Mouse (Mus musculus): ENCODE data around the gene Tmem52. TPM values are rescaled to one million over a fixed set of nuclear protein-coding genes. Genes with fewer than 3 reads are reported as not detected.

Tmem52 gene
- polyA plus RNA-seq, 1 experiment from 2014 or later = not detected

DNA sequence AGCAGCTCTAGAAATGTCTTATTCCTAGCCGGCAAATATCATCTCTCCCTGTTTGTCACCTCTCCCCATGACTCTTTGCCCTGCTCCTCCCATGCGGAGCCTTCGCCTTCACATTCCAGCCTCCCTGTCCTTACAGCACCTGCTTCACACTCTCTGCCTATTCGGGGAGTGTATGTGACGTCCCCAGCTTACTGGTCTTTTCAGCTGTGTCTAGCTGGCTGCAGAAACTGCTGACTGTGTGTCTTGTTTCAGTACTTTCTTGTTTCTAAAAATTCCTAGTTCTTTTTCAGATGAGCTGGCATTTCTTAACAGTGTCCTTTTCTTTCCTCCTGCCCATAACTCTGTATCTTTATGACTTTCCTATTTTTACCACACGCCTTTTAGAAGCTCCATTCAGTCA is 36.6 kb upstream of the Tmem52 start:
- 68% methylated on average over 6 of the region's 6 CpGs for whole genome bisulfite sequencing
- Histone ChIP-seq H3K4me1 (ENCODE audit: control insufficient read depth in 2 of 2, insufficient read depth in 2 of 2, low read length in 2 of 2) (no peaks in the 10 kb centered on the region), H3K36me3 (ENCODE audit: control insufficient read depth, insufficient read depth, low read length) (no peaks in the 10 kb centered on the region), H3K4me3 (ENCODE audit: control insufficient read depth in 1 of 2, insufficient read depth in 1 of 2, low read depth in 1 of 2, low read length in 2 of 2) (no peak overlapping the region), H3K4me2 (ENCODE audit: low read length) (no peak overlapping the region), H3K27me3 (ENCODE audit: control insufficient read depth, insufficient read depth, low read length) (no peaks in the 10 kb centered on the region), H3K9me3 (ENCODE audit: control insufficient read depth, low read length) (no peaks in the 10 kb centered on the region), H3K9ac (ENCODE audit: low read length) (no peak overlapping the region), H3K27ac (replicated peaks in 1 of 2; ENCODE audit: control insufficient read depth in 1 of 2, insufficient read depth in 1 of 2, low read depth in 2 of 2, low read length in 2 of 2) (no peak overlapping the region)
- no peak for ATAC-seq (ENCODE audit: insufficient number of reproducible peaks, insufficient read depth, low FRiP score, low read depth)

DNA sequence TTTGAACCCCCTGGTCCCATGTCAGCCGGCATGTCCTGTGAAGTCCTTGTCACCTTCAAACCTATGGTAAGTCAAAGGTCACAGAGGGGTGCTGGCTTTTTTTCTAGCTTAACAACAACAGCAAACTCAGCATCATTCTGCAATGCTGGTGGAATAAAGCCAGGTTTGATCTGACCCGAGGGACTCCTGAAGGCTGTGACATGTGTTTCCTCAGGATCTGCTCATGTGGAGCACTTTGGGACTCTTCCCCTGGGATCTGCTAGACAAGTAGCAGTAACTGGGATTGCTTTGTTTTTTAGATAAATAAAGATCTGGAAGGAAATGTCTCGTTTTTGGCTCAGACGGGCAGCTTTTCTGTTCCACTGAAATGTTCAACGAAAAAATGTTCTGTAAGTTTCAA is 34.9 kb upstream of the Tmem52 start:
- no peaks in the 10 kb centered on the region for H3K9me3 ChIP-seq (ENCODE audit: control insufficient read depth, low read length)
- no peak overlapping the region for H3K27ac ChIP-seq (replicated peaks in 1 of 2; ENCODE audit: control insufficient read depth in 1 of 2, insufficient read depth in 1 of 2, low read depth in 2 of 2, low read length in 2 of 2)
- H3K27me3 ChIP-seq (ENCODE audit: control insufficient read depth, insufficient read depth, low read length) = no peaks in the 10 kb centered on the region
- no peak overlapping the region for H3K4me3 ChIP-seq (ENCODE audit: control insufficient read depth in 1 of 2, insufficient read depth in 1 of 2, low read depth in 1 of 2, low read length in 2 of 2)
- no peaks in the 10 kb centered on the region for H3K36me3 ChIP-seq (ENCODE audit: control insufficient read depth, insufficient read depth, low read length)
- no peak for ATAC-seq (ENCODE audit: insufficient number of reproducible peaks, insufficient read depth, low FRiP score, low read depth)
- H3K4me2 ChIP-seq (ENCODE audit: low read length) = no peak overlapping the region
- no peaks in the 10 kb centered on the region for H3K4me1 ChIP-seq (ENCODE audit: control insufficient read depth in 2 of 2, insufficient read depth in 2 of 2, low read length in 2 of 2)
- WGBS = 61% methylated on average over 5 of the region's 5 CpGs
- no peak overlapping the region for H3K9ac ChIP-seq (ENCODE audit: low read length)

GRCm38 (mm10) chr4:155442808-155443207 is 26.1 kb upstream of the Tmem52 start:
- H3K4me2 ChIP-seq (ENCODE audit: low read length) = no peak overlapping the region
- H3K27me3 ChIP-seq (ENCODE audit: control insufficient read depth, insufficient read depth, low read length) = no peaks in the 10 kb centered on the region
- no peak overlapping the region for H3K9ac ChIP-seq (ENCODE audit: low read length)
- H3K27ac ChIP-seq (replicated peaks in 1 of 2; ENCODE audit: control insufficient read depth in 1 of 2, insufficient read depth in 1 of 2, low read depth in 2 of 2, low read length in 2 of 2) = no peak overlapping the region
- H3K4me3 ChIP-seq (ENCODE audit: control insufficient read depth in 1 of 2, insufficient read depth in 1 of 2, low read depth in 1 of 2, low read length in 2 of 2) = no peak overlapping the region
- H3K4me1 ChIP-seq (ENCODE audit: control insufficient read depth in 2 of 2, insufficient read depth in 2 of 2, low read length in 2 of 2) = no peaks in the 10 kb centered on the region
- no peaks in the 10 kb centered on the region for H3K9me3 ChIP-seq (ENCODE audit: control insufficient read depth, low read length)
- ATAC-seq (ENCODE audit: insufficient number of reproducible peaks, insufficient read depth, low FRiP score, low read depth) = no peak
- 53% methylated on average over 3 of the region's 3 CpGs for WGBS
- H3K36me3 ChIP-seq (ENCODE audit: control insufficient read depth, insufficient read depth, low read length) = no peaks in the 10 kb centered on the region

DNA sequence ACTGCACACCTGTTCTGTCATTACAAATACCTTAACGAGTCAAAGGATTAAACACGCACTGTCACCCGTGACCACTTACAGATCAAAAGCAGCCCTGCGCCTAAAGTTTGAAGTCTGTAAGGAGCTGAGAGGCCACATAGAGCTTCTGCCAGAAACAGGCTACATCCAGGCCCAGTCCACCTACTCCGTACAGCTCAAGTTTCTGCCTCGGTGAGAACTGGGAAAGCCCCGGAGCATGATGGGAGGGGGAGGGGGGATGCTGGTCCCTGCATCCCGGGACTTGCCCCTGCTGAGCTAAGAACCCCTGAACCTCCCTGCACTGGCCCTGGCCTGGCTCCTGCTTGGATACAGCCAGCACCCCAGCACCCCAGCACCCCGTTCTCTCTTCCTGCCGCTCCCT is 17.3 kb upstream of the Tmem52 start:
- 33% methylated on average over 10 of the region's 10 CpGs for WGBS
- Histone ChIP-seq H3K36me3 (ENCODE audit: control insufficient read depth, insufficient read depth, low read length) (no peaks in the 10 kb centered on the region), H3K4me1 (ENCODE audit: control insufficient read depth in 2 of 2, insufficient read depth in 2 of 2, low read length in 2 of 2) (no peaks in the 10 kb centered on the region), H3K27ac (replicated peaks in 1 of 2; ENCODE audit: control insufficient read depth in 1 of 2, insufficient read depth in 1 of 2, low read depth in 2 of 2, low read length in 2 of 2) (no peak overlapping the region), H3K4me2 (ENCODE audit: low read length) (no peak overlapping the region), H3K9me3 (ENCODE audit: control insufficient read depth, low read length) (no peaks in the 10 kb centered on the region), H3K27me3 (ENCODE audit: control insufficient read depth, insufficient read depth, low read length) (no peaks in the 10 kb centered on the region), H3K9ac (ENCODE audit: low read length) (no peak overlapping the region), H3K4me3 (ENCODE audit: control insufficient read depth in 1 of 2, insufficient read depth in 1 of 2, low read depth in 1 of 2, low read length in 2 of 2) (no peak overlapping the region)
- ATAC-seq (ENCODE audit: insufficient number of reproducible peaks, insufficient read depth, low FRiP score, low read depth) = no peak

- no peak overlapping the region for H3K4me2 ChIP-seq (ENCODE audit: low read length)
- no peaks in the 10 kb centered on the region for H3K9me3 ChIP-seq (ENCODE audit: control insufficient read depth, low read length)
- H3K27ac ChIP-seq (replicated peaks in 1 of 2; ENCODE audit: control insufficient read depth in 1 of 2, insufficient read depth in 1 of 2, low read depth in 2 of 2, low read length in 2 of 2) = no peak overlapping the region
- H3K4me3 ChIP-seq (ENCODE audit: control insufficient read depth in 1 of 2, insufficient read depth in 1 of 2, low read depth in 1 of 2, low read length in 2 of 2) = no peak overlapping the region
- H3K4me1 ChIP-seq (ENCODE audit: control insufficient read depth in 2 of 2, insufficient read depth in 2 of 2, low read length in 2 of 2) = no peaks in the 10 kb centered on the region
- H3K36me3 ChIP-seq (ENCODE audit: control insufficient read depth, insufficient read depth, low read length) = no peaks in the 10 kb centered on the region
- no peak overlapping the region for H3K9ac ChIP-seq (ENCODE audit: low read length)
- H3K27me3 ChIP-seq (ENCODE audit: control insufficient read depth, insufficient read depth, low read length) = no peaks in the 10 kb centered on the region
- 78% methylated on average over 5 of the region's 5 CpGs for WGBS
- ATAC-seq (ENCODE audit: insufficient number of reproducible peaks, insufficient read depth, low FRiP score, low read depth) = no peak
Measured at GRCm38 (mm10) chr4:155458575-155458974, 10.3 kb upstream of the Tmem52 start.

DNA sequence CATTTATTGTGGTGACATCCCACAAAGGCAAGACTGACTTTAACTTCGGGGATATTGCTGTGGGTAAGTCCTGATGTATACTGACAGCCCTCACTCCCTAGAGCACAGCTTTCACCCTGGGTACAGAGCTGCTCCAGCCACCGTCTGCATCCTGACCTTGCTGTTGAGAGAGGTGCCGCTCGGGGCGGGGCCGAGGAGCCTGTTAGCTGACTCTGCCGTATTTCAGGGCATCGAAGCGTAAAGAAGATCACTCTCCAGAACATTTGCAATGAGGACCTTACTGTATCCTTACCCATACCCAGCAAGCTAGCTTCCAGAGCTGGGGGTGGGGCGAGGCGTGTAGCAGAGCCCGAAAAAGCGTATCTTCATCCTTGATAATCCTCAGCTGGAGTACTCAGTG is 5.9 kb upstream of the Tmem52 start:
- H3K27ac ChIP-seq (replicated peaks in 1 of 2; ENCODE audit: control insufficient read depth in 1 of 2, insufficient read depth in 1 of 2, low read depth in 2 of 2, low read length in 2 of 2) = no peak overlapping the region
- no peaks in the 10 kb centered on the region for H3K9me3 ChIP-seq (ENCODE audit: control insufficient read depth, low read length)
- no peak overlapping the region for H3K4me3 ChIP-seq (ENCODE audit: control insufficient read depth in 1 of 2, insufficient read depth in 1 of 2, low read depth in 1 of 2, low read length in 2 of 2)
- H3K9ac ChIP-seq (ENCODE audit: low read length) = no peak overlapping the region
- 70% methylated on average over 13 of the region's 13 CpGs for WGBS
- no peaks in the 10 kb centered on the region for H3K4me1 ChIP-seq (ENCODE audit: control insufficient read depth in 2 of 2, insufficient read depth in 2 of 2, low read length in 2 of 2)
- ATAC-seq (ENCODE audit: insufficient number of reproducible peaks, insufficient read depth, low FRiP score, low read depth) = no peak
- H3K36me3 ChIP-seq (ENCODE audit: control insufficient read depth, insufficient read depth, low read length) = no peaks in the 10 kb centered on the region
- no peak overlapping the region for H3K4me2 ChIP-seq (ENCODE audit: low read length)
- 0 out of 2 replicates have a peak, but pooled peaks cover 2% of the 10 kb centered on the region for H3K27me3 ChIP-seq (ENCODE audit: control insufficient read depth, insufficient read depth, low read length)

- WGBS = 77% methylated on average over 6 of the region's 6 CpGs
- no peak overlapping the region for H3K4me2 ChIP-seq (ENCODE audit: low read length)
- no peaks in the 10 kb centered on the region for H3K4me1 ChIP-seq (ENCODE audit: control insufficient read depth in 2 of 2, insufficient read depth in 2 of 2, low read length in 2 of 2)
- H3K4me3 ChIP-seq (ENCODE audit: control insufficient read depth in 1 of 2, insufficient read depth in 1 of 2, low read depth in 1 of 2, low read length in 2 of 2) = no peak overlapping the region
- no peak for ATAC-seq (ENCODE audit: insufficient number of reproducible peaks, insufficient read depth, low FRiP score, low read depth)
- H3K9me3 ChIP-seq (ENCODE audit: control insufficient read depth, low read length) = no peaks in the 10 kb centered on the region
- H3K27ac ChIP-seq (replicated peaks in 1 of 2; ENCODE audit: control insufficient read depth in 1 of 2, insufficient read depth in 1 of 2, low read depth in 2 of 2, low read length in 2 of 2) = no peak overlapping the region
- no peak overlapping the region for H3K9ac ChIP-seq (ENCODE audit: low read length)
- H3K27me3 ChIP-seq (ENCODE audit: control insufficient read depth, insufficient read depth, low read length) = 0 out of 2 replicates have a peak, but pooled peaks cover 3% of the 10 kb centered on the region
- no peaks in the 10 kb centered on the region for H3K36me3 ChIP-seq (ENCODE audit: control insufficient read depth, insufficient read depth, low read length)
Measured at GRCm38 (mm10) chr4:155463611-155464010, 5.3 kb upstream of the Tmem52 start.

- no peaks in the 10 kb centered on the region for H3K9me3 ChIP-seq (ENCODE audit: control insufficient read depth, low read length)
- WGBS = 84% methylated on average over 4 of the region's 4 CpGs
- no peak overlapping the region for H3K27ac ChIP-seq (replicated peaks in 1 of 2; ENCODE audit: control insufficient read depth in 1 of 2, insufficient read depth in 1 of 2, low read depth in 2 of 2, low read length in 2 of 2)
- no peak overlapping the region for H3K4me2 ChIP-seq (ENCODE audit: low read length)
- no peaks in the 10 kb centered on the region for H3K36me3 ChIP-seq (ENCODE audit: control insufficient read depth, insufficient read depth, low read length)
- H3K9ac ChIP-seq (ENCODE audit: low read length) = no peak overlapping the region
- no peak for ATAC-seq (ENCODE audit: insufficient number of reproducible peaks, insufficient read depth, low FRiP score, low read depth)
- H3K27me3 ChIP-seq (ENCODE audit: control insufficient read depth, insufficient read depth, low read length) = 0 out of 2 replicates have a peak, but pooled peaks cover 6% of the 10 kb centered on the region
- H3K4me1 ChIP-seq (ENCODE audit: control insufficient read depth in 2 of 2, insufficient read depth in 2 of 2, low read length in 2 of 2) = no peaks in the 10 kb centered on the region; a peak in 1 of 4 replicates
- H3K4me3 ChIP-seq (ENCODE audit: control insufficient read depth in 1 of 2, insufficient read depth in 1 of 2, low read depth in 1 of 2, low read length in 2 of 2) = no peak overlapping the region
Measured at GRCm38 (mm10) chr4:155464061-155464460, 4.9 kb upstream of the Tmem52 start.
